Mouse (Mus musculus) small intestine, adult 2 months (tissue): ENCODE data around the gene Fcgr3.

Experiments
- CTCF ChIP-seq: fragments of 200-500 bp; IDR thresholded peaks from 2 replicates; pipeline ENCODE4 v1.5.1; 2012; ENCODE audit warnings: low read depth, mild to moderate bottlenecking, control low read depth, inconsistent platforms, low read length, moderate library complexity, mixed read lengths; ENCODE audit not compliant: insufficient replicate concordance, insufficient read length; ENCODE audit errors: extremely low read depth
- POLR2A ChIP-seq: fragments of 200-500 bp; IDR thresholded peaks from 2 replicates; pipeline ENCODE4 v1.6.1; 2012; ENCODE audit warnings: low read depth, mild to moderate bottlenecking, control low read depth, inconsistent platforms, low read length, moderate library complexity

DNA sequence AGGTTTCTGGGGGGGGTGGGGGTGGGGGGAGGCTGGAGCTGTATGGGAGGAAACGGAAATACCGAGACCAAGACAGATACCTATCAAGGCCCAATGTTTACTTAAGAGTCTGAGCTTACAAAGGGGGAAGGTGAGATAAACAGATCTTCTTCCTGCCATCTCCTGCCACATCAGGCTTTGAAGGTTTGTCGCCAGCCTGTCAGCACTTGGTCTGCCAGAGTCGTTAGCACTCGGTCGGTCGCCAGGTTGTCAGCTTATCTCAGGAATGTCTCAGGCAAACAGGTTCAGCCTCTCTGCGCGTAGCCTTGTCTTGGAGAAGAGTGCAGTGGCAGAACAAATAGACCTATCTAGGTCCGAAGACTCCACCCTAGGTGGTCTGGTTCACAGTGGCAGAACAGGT lies 4.3 kb downstream of the Fcgr3 start:
- TF ChIP-seq POLR2A, result no peak
- no peak for TF ChIP-seq CTCF
